Mouse (Mus musculus) stomach, postnatal 0 days (tissue): ENCODE data around the gene Slc1a3.

ENCODE experiments used
- CTCF ChIP-seq: IDR thresholded peaks from 2 replicates; pipeline ENCODE4 v1.5.1; 2016; ENCODE audit warnings: antibody characterized with exemption, low read depth, mild to moderate bottlenecking, moderate library complexity
- EP300 ChIP-seq: optimal IDR thresholded peaks from 2 replicates; pipeline ENCODE3; 2016; ENCODE audit warnings: antibody characterized with exemption

- TF ChIP-seq EP300, result no peak
- TF ChIP-seq CTCF, result no peak
These were observed 55.3 kb downstream of the Slc1a3 start for GRCm38 (mm10) chr15:8655251-8655650.
